Mouse (Mus musculus) cortical plate, adult 2 months (tissue): ENCODE measurements at regions not wholly inside any gene's neighbourhood (a gene's known extent, or its start where the extent isn't known, plus 50 kb on each side); places are given as distances from the start of the nearest gene placed in this dataset.

Experiments used
- CTCF ChIP-seq: fragments of 200-500 bp; IDR thresholded peaks from 2 replicates; pipeline ENCODE4 v1.5.1; 2011; ENCODE audit warnings: mild to moderate bottlenecking, control low read depth, low read length; ENCODE audit not compliant: insufficient read depth; ENCODE audit errors: extremely low read depth
- POLR2A ChIP-seq: fragments of 200-500 bp; IDR thresholded peaks from 2 replicates; pipeline ENCODE4 v1.6.1; 2011; ENCODE audit warnings: mild to moderate bottlenecking, low read length, control low read depth; ENCODE audit not compliant: insufficient read depth; ENCODE audit errors: extremely low read depth

DNA sequence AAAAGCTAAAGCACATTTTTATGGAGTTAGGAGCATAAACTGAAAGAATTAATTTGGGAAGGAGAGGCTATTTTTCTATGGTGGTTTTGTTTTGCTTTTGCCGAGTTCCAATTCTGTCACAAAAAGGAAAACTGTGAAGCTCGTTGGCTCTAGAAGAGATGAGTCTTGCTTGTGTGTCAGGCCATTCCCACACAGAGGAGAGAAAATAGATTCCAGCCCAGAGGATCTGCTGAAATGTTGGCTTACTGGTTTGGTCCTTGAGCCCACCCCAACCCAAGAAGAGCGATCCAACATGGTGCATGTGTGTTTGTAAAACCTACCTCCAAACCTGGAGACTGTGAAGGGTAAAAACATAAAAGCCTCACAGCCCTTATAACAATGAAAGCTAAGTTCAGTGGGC, 138.0 kb downstream of the Lmo4 start:
- no peak for TF ChIP-seq CTCF
- TF ChIP-seq POLR2A = no peak
